ENCODE assay signal across 8 mouse cellular contexts in the genomic region with DNA sequence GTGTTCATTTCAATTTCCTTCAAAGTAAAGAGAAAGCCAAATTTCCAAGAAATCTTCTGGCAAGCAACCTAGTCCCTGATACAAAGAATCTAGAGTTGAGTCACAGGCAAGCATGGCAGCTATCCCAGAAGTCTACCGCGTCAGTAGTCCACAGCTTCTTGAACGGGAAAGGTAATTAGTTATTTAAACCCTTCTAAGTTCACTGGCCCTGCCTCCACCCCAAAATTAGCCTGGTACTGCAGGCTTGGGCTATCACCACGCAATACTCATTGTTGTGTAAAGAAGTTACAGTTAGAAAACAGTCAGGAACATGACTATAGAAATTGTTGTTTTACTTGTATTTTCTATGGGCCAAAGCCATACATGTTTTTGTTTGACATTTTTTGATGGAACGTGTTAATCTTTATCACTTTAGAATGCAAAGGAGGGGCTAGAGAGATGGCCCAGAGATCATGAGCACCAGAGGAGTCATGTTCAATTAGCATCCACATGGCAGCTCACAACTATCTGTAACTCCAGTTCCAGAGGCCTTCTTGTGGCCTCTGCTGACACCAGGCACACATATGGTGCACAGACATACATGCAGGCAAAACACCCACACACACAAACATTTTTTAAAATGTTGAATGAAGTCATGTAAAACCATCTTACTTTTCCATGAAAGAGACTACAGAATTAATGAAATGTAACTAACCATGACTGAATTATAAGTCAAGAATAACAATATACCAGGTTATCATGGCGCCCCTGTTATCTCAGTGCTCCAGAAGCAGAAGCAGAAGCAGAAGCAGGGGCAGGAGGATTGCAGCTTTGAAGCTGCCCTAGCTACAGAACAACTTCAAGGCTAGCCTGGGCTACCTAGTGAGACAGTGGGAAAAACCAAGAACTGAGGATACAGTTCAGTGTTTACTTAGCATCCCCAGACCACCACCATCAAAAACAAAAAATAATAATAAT. TPM values are rescaled to one million over a fixed set of nuclear protein-coding genes. Genes with fewer than 3 reads are reported as not detected.
DNase-seq lines count a peak whose midpoint lies in the region; ATAC-seq and TF ChIP-seq lines count a peak whose summit lies in the region.
"Had no signal": no experiment of that assay in that cellular context is flagged by ENCODE, and none has a peak within 500 bp of the region (broad histone marks: within the 10 kb centered on the region; RNA-seq: fewer than 3 reads in every experiment).

No protein-coding gene starts in this region.

- peaks cover 55% of the 10 kb centered on the region for H3K36me3 ChIP-seq in kidney, embryonic 15.5 days

- H3K4me3 ChIP-seq in embryonic fibroblast, embryonic 13.5 days (ENCODE audit: insufficient read depth, low read length), result no peak overlapping the region
- no peak overlapping the region for H3K4me3 ChIP-seq in kidney, embryonic 15.5 days (replicated peaks)
- H3K4me3 ChIP-seq: myocyte had no signal

- peaks cover 14% of the 10 kb centered on the region for H3K4me1 ChIP-seq in embryonic fibroblast, embryonic 13.5 days (ENCODE audit: control insufficient read depth, insufficient read depth, low read length)
- H3K4me1 ChIP-seq in kidney, embryonic 15.5 days, result no peaks in the 10 kb centered on the region

- ATAC-seq in erythroblast, adult 5-6 weeks (replicated peaks; ENCODE audit: low FRiP score, poor library complexity, severe bottlenecking), result no peak
- no peak for ATAC-seq in kidney, embryonic 15.5 days (replicated peaks; ENCODE audit: low FRiP score)

- no peak overlapping the region for H3K4me2 ChIP-seq in kidney, embryonic 15.5 days

- DNase-seq in heart, postnatal 10 days, result peak; percentile 12 to 28
- no peak for DNase-seq in heart, adult 8-10 months (ENCODE audit: low spot score)
- DNase-seq in right cerebral cortex, adult 18-20 months, result peak; percentile 38
- no peak for DNase-seq in right cerebral cortex, postnatal 14 days

- intact Hi-C loops in heart, postnatal 10 days (cut with DNase I), result no loop called here

- H3K27ac ChIP-seq in embryonic fibroblast, embryonic 13.5 days (ENCODE audit: insufficient read depth, low read length), result peak overlapping the region; percentile 90
- H3K27ac ChIP-seq in kidney, embryonic 15.5 days, result no peak overlapping the region

- 88% methylated on average over 6 of the region's 6 CpGs for WGBS in kidney, embryonic 15.5 days

- TF ChIP-seq CTCF in embryonic fibroblast, embryonic 13.5 days (IDR thresholded peaks at IDR 0.05; ENCODE audit: borderline replicate concordance, insufficient read depth, low read length), result no peak

- H3K9ac ChIP-seq in kidney, embryonic 15.5 days, result no peak overlapping the region

- no peaks in the 10 kb centered on the region for H3K9me3 ChIP-seq in kidney, embryonic 15.5 days (replicated peaks)

- TF ChIP-seq POLR2A in embryonic fibroblast, embryonic 13.5 days (IDR thresholded peaks at IDR 0.05; ENCODE audit: low read depth, low read length), result no peak

- H3K27me3 ChIP-seq in kidney, embryonic 15.5 days, result no peaks in the 10 kb centered on the region

RNA-seq across cellular contexts. Expression of a gene that starts 57.0 kb away (rescaled TPM):
- total RNA-seq in heart, postnatal 10 days (2021), result 10 to 100 TPM; 24.4 to 29.6 TPM
- 10 to 100 TPM; 10.0 to 17.4 (median 10.9) TPM for total RNA-seq in heart, adult 8-10 months (2022)
- 53.1 TPM in 2 replicates for polyA plus RNA-seq in embryonic fibroblast, embryonic 13.5 days (2011; ENCODE audit: insufficient read length, low read depth, missing spikeins)
- total RNA-seq in erythroblast, adult 5-6 weeks (2015; ENCODE audit: low replicate concordance), result 1.7 and 11.9 TPM in 2 replicates
- 3.6 and 20.4 TPM in 2 replicates for total RNA-seq in erythroblast, adult 5-6 weeks (2017; ENCODE audit: low replicate concordance)
- polyA plus RNA-seq in kidney, embryonic 15.5 days (2015; fragmentation: Nextera tagmentation; extraction: Ambion mirVana), result 27.5 and 31.5 TPM in 2 replicates

RNA-seq across cellular contexts. Expression of a gene that starts 57.1 kb away (rescaled TPM):
- 10 to 100 TPM; 16.7 to 18.1 TPM for total RNA-seq in heart, postnatal 10 days (2021)
- total RNA-seq in heart, adult 8-10 months (2022), result 10 to 100 TPM; 13.1 to 17.8 (median 15.4) TPM
- 24.7 and 33.9 TPM in 2 replicates for polyA plus RNA-seq in embryonic fibroblast, embryonic 13.5 days (2011; ENCODE audit: insufficient read length, low read depth, missing spikeins)
- 2.3 and 4.6 TPM in 2 replicates for total RNA-seq in erythroblast, adult 5-6 weeks (2015; ENCODE audit: low replicate concordance)
- total RNA-seq in erythroblast, adult 5-6 weeks (2017; ENCODE audit: low replicate concordance), result 0.98 and 1.4 TPM in 2 replicates
- polyA plus RNA-seq in kidney, embryonic 15.5 days (2015; fragmentation: Nextera tagmentation; extraction: Ambion mirVana), result 19.9 TPM in 2 replicates

Comparison
In these comparisons a context has a peak if more than half of its experiments do, and no peak if none do; other contexts are left out.
1. DNase-seq: peak in heart, postnatal 10 days (2 of 2) and right cerebral cortex, adult 18-20 months (single experiment); none in heart, adult 8-10 months (single experiment) and right cerebral cortex, postnatal 14 days (single experiment).